Mouse (Mus musculus): ENCODE measurements around the gene Skap1.

Gene Skap1

GRCm38 (mm10) chr11:96455111-96455510, 9.3 kb upstream of the Skap1 start:
- peak; percentile 45 for DNase-seq (ENCODE audit: low read depth, low spot score)
- H3K27me3 ChIP-seq (ENCODE audit: control insufficient read depth, insufficient read depth, low read length, poor library complexity, severe bottlenecking): no peaks in the 10 kb centered on the region
- no peaks in the 10 kb centered on the region for H3K36me3 ChIP-seq (ENCODE audit: control insufficient read depth, insufficient read depth, low read length, poor library complexity, severe bottlenecking)

DNA sequence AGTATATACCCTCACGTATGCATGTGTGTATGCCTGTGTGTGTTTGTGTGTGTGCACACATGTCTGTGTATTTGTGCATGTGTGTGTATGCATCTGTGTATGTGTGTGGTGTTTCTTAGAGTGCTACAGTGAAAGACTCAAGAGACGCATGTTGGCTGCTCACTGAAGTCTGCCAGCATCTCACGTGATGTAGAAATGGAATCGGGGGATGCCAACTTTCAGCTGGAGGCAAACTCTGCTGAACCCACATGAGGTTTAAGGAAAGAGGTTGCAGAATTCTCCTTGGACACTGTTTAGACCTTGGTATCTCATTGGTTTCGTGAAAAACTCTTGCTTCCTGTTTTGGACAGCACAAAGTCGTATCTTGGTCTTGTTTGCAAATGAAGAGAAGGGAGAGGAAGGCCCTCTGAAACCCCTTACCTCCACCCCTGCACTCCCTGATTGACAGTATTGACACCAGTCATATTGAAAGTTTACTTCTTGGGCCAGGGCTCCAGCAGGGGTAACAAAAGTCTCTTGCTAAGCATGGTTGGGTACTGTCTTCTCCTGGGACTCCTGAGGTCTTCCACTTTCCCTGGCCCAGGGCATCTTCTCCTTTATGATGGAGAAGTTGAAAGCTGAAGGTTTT, 8.6 kb upstream of the Skap1 start:
- peak; percentile 24 for DNase-seq (ENCODE audit: low read depth, low spot score)
- Histone ChIP-seq H3K27me3 (ENCODE audit: control insufficient read depth, insufficient read depth, low read length, poor library complexity, severe bottlenecking) (no peaks in the 10 kb centered on the region), H3K36me3 (ENCODE audit: control insufficient read depth, insufficient read depth, low read length, poor library complexity, severe bottlenecking) (no peaks in the 10 kb centered on the region)

- H3K36me3 ChIP-seq (ENCODE audit: control insufficient read depth, insufficient read depth, low read length, poor library complexity, severe bottlenecking): no peaks in the 10 kb centered on the region
- DNase-seq (ENCODE audit: low read depth, low spot score): no peak
- no peaks in the 10 kb centered on the region for H3K27me3 ChIP-seq (ENCODE audit: control insufficient read depth, insufficient read depth, low read length, poor library complexity, severe bottlenecking)
Measured at GRCm38 (mm10) chr11:96456508-96457305, 7.7 kb upstream of the Skap1 start.

GRCm38 (mm10) chr11:96461766-96462165, 2.6 kb upstream of the Skap1 start:
- Histone ChIP-seq H3K36me3 (ENCODE audit: control insufficient read depth, insufficient read depth, low read length, poor library complexity, severe bottlenecking) (no peaks in the 10 kb centered on the region), H3K27me3 (ENCODE audit: control insufficient read depth, insufficient read depth, low read length, poor library complexity, severe bottlenecking) (no peaks in the 10 kb centered on the region)
- DNase-seq (ENCODE audit: low read depth, low spot score): no peak

GRCm38 (mm10) chr11:96462191-96462752, 2.1 kb upstream of the Skap1 start:
- no peak for DNase-seq (ENCODE audit: low read depth, low spot score)
- no peaks in the 10 kb centered on the region for H3K36me3 ChIP-seq (ENCODE audit: control insufficient read depth, insufficient read depth, low read length, poor library complexity, severe bottlenecking)
- no peaks in the 10 kb centered on the region for H3K27me3 ChIP-seq (ENCODE audit: control insufficient read depth, insufficient read depth, low read length, poor library complexity, severe bottlenecking)

DNA sequence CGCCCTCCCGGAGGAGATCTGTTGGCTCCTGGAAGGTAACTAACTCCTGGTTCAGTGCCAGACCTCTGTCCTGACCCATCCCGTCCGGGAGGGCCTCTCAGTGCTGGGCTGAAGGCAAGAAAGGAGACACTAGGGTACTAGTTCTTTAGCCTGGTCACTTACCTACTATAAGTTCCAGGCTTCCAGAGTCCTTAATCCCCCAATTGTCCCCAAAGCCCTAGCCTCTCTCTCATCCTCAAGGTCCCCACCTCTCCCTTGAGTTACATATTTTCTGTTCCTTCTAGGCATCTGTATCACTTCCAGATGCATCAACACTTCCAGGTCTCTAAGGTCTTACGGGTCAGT, 295 bp downstream of the Skap1 start:
- DNase-seq (ENCODE audit: low read depth, low spot score): no peak
- no peaks in the 10 kb centered on the region for H3K36me3 ChIP-seq (ENCODE audit: control insufficient read depth, insufficient read depth, low read length, poor library complexity, severe bottlenecking)

GRCm38 (mm10) chr11:96465426-96466056, 1.1 kb downstream of the Skap1 start:
- DNase-seq (ENCODE audit: low read depth, low spot score): no peak
- no peaks in the 10 kb centered on the region for H3K27me3 ChIP-seq (ENCODE audit: control insufficient read depth, insufficient read depth, low read length, poor library complexity, severe bottlenecking)

More for the DNA sequence above, 295 bp downstream of the Skap1 start:
- no peaks in the 10 kb centered on the region for H3K27me3 ChIP-seq (ENCODE audit: control insufficient read depth, insufficient read depth, low read length, poor library complexity, severe bottlenecking)

DNA sequence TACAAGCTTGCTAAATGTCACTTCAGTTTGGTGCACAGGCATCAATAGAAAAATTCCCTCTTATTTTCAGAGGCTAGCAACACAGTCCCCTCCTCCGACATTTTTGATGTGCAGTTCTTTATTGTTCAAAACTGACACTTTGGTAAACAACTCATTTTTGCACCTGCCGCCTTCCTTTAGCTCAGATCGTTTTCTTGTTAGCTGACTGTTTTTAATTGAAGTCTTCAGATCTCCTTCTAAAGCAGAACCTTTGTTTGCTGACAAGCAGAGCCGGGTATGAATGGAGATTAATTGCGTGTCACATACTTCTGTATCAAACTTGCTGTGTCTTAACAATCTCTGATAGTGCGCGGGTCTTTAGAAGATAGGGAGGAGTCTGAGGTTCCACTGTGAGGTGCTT, 2.0 kb downstream of the Skap1 start:
- Histone ChIP-seq H3K36me3 (ENCODE audit: control insufficient read depth, insufficient read depth, low read length, poor library complexity, severe bottlenecking) (no peaks in the 10 kb centered on the region), H3K27me3 (ENCODE audit: control insufficient read depth, insufficient read depth, low read length, poor library complexity, severe bottlenecking) (no peaks in the 10 kb centered on the region)
- DNase-seq (ENCODE audit: low read depth, low spot score): no peak

More at GRCm38 (mm10) chr11:96465426-96466056, 1.1 kb downstream of the Skap1 start:
- no peaks in the 10 kb centered on the region for H3K36me3 ChIP-seq (ENCODE audit: control insufficient read depth, insufficient read depth, low read length, poor library complexity, severe bottlenecking)

DNA sequence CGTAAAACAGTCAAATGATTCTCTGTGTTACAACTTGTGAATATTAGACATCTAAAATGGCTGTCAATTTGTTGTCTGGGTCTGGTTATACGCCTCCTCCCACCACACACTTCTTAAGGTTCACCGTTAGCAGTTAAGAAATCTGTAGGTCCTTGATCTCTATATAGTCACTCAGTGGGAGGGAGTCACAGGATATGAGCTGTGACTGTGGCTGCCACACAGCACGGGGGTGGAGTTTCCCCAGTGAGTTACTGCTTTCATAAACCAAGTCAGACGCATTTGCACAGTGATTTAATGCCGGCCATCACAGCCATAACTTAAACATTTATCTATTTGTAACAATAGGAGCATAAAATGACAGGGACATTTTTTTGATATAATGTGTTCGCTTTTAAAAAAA, 2.6 kb downstream of the Skap1 start:
- Histone ChIP-seq H3K27me3 (ENCODE audit: control insufficient read depth, insufficient read depth, low read length, poor library complexity, severe bottlenecking) (no peaks in the 10 kb centered on the region), H3K36me3 (ENCODE audit: control insufficient read depth, insufficient read depth, low read length, poor library complexity, severe bottlenecking) (no peaks in the 10 kb centered on the region)
- DNase-seq (ENCODE audit: low read depth, low spot score): peak; percentile 40

GRCm38 (mm10) chr11:96468048-96468745, 3.8 kb downstream of the Skap1 start:
- Histone ChIP-seq H3K27me3 (ENCODE audit: control insufficient read depth, insufficient read depth, low read length, poor library complexity, severe bottlenecking) (no peaks in the 10 kb centered on the region), H3K36me3 (ENCODE audit: control insufficient read depth, insufficient read depth, low read length, poor library complexity, severe bottlenecking) (no peaks in the 10 kb centered on the region)
- DNase-seq (ENCODE audit: low read depth, low spot score): no peak

- no peaks in the 10 kb centered on the region for H3K36me3 ChIP-seq (ENCODE audit: control insufficient read depth, insufficient read depth, low read length, poor library complexity, severe bottlenecking)
- DNase-seq (ENCODE audit: low read depth, low spot score): no peak
Measured at GRCm38 (mm10) chr11:96482711-96483110, 18.3 kb downstream of the Skap1 start.

GRCm38 (mm10) chr11:96483179-96483578, 18.8 kb downstream of the Skap1 start:
- no peaks in the 10 kb centered on the region for H3K36me3 ChIP-seq (ENCODE audit: control insufficient read depth, insufficient read depth, low read length, poor library complexity, severe bottlenecking)
- H3K27me3 ChIP-seq (ENCODE audit: control insufficient read depth, insufficient read depth, low read length, poor library complexity, severe bottlenecking): 0 out of 2 replicates have a peak, but pooled peaks cover 1% of the 10 kb centered on the region
- DNase-seq (ENCODE audit: low read depth, low spot score): no peak

More at GRCm38 (mm10) chr11:96482711-96483110, 18.3 kb downstream of the Skap1 start:
- H3K27me3 ChIP-seq (ENCODE audit: control insufficient read depth, insufficient read depth, low read length, poor library complexity, severe bottlenecking): 0 out of 2 replicates have a peak, but pooled peaks cover 1% of the 10 kb centered on the region

DNA sequence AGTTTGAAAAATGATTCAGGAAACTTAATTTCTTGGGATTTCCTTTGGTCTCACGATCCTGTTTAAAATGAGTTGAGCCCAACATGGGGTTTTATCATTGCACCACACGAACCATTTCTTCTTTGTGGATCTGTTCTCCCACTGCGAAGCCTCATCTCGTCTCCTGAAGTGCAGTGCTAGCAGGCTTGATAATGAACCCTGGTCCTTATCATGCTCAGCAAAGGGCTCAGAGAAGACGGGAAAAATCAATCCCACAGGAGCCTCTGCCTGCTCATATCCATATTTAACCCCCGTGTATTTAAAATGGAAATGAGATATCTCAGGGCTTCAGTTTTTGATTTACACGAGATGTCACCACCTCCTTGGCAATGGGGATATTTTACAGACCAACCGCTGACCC, 34.1 kb downstream of the Skap1 start:
- Histone ChIP-seq H3K27me3 (ENCODE audit: control insufficient read depth, insufficient read depth, low read length, poor library complexity, severe bottlenecking) (no peaks in the 10 kb centered on the region), H3K36me3 (ENCODE audit: control insufficient read depth, insufficient read depth, low read length, poor library complexity, severe bottlenecking) (no peaks in the 10 kb centered on the region)
- DNase-seq (ENCODE audit: low read depth, low spot score): no peak

DNA sequence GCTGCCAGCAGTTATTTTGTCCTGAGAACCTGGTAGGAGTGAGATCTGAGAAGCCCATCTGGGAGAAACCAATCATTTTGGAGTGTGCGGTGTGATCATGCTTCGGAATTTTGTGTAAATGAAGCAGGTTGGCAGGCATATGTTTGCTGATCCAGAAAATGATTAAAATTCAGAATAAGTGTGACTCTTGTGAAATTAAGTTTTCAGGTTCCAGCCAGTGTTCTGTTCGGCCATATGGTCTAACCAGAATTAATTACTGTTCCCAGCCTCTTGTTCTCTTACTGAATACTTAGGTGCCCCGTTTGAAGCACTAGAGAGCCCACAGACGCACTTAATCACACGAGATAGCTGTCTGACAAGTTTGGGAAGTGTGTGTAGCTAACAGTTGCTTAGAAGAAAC, 36.6 kb downstream of the Skap1 start:
- H3K36me3 ChIP-seq (ENCODE audit: control insufficient read depth, insufficient read depth, low read length, poor library complexity, severe bottlenecking): no peaks in the 10 kb centered on the region
- no peaks in the 10 kb centered on the region for H3K27me3 ChIP-seq (ENCODE audit: control insufficient read depth, insufficient read depth, low read length, poor library complexity, severe bottlenecking)
- no peak for DNase-seq (ENCODE audit: low read depth, low spot score)

All from splenic B cell, adult 2 months (primary cell).